Mouse (Mus musculus) right cerebral cortex, postnatal 25 days (tissue): ENCODE measurements around the gene Ldb2.

Source experiments
- DNase-seq: peaks from one replicate; pipeline ENCODE4 v3.0.0; 2022

Gene Ldb2

GRCm38 (mm10) chr5:44714508-44714907 is 85.0 kb downstream of the Ldb2 start:
- DNase-seq = no peak

GRCm38 (mm10) chr5:44713181-44713789 is 86.2 kb downstream of the Ldb2 start:
- no peak for DNase-seq

GRCm38 (mm10) chr5:44711211-44711610 is 88.3 kb downstream of the Ldb2 start:
- no peak for DNase-seq

GRCm38 (mm10) chr5:44710132-44710871 is 89.2 kb downstream of the Ldb2 start:
- DNase-seq = no peak

- no peak for DNase-seq
Measured at GRCm38 (mm10) chr5:44709276-44709675, 90.2 kb downstream of the Ldb2 start.

- no peak for DNase-seq
Measured at GRCm38 (mm10) chr5:44707946-44708345, 91.5 kb downstream of the Ldb2 start.

- no peak for DNase-seq
Measured at GRCm38 (mm10) chr5:44706997-44707698, 92.3 kb downstream of the Ldb2 start.

- DNase-seq = no peak
Measured at GRCm38 (mm10) chr5:44697993-44698392, 101.5 kb downstream of the Ldb2 start.

GRCm38 (mm10) chr5:44696548-44696947 is 102.9 kb downstream of the Ldb2 start:
- no peak for DNase-seq

- no peak for DNase-seq
Measured at GRCm38 (mm10) chr5:44693674-44694073, 105.8 kb downstream of the Ldb2 start.

- no peak for DNase-seq
Measured at GRCm38 (mm10) chr5:44686344-44686743, 113.1 kb downstream of the Ldb2 start.

- no peak for DNase-seq
Measured at GRCm38 (mm10) chr5:44681054-44681638, 118.3 kb downstream of the Ldb2 start.

GRCm38 (mm10) chr5:44677814-44678213 is 121.7 kb downstream of the Ldb2 start:
- no peak for DNase-seq

GRCm38 (mm10) chr5:44676145-44676754 is 123.2 kb downstream of the Ldb2 start:
- no peak for DNase-seq

- no peak for DNase-seq
Measured at GRCm38 (mm10) chr5:44670336-44670735, 129.1 kb downstream of the Ldb2 start.

- DNase-seq = no peak
Measured at GRCm38 (mm10) chr5:44667907-44668306, 131.6 kb downstream of the Ldb2 start.

GRCm38 (mm10) chr5:44667383-44667782 is 132.1 kb downstream of the Ldb2 start:
- DNase-seq = no peak

GRCm38 (mm10) chr5:44659651-44660050 is 139.8 kb downstream of the Ldb2 start:
- DNase-seq = no peak

GRCm38 (mm10) chr5:44656707-44657106 is 142.8 kb downstream of the Ldb2 start:
- DNase-seq = no peak

GRCm38 (mm10) chr5:44654403-44654802 is 145.1 kb downstream of the Ldb2 start:
- DNase-seq = no peak

GRCm38 (mm10) chr5:44646842-44647190 is 152.7 kb downstream of the Ldb2 start:
- DNase-seq = no peak

- DNase-seq = no peak
Measured at GRCm38 (mm10) chr5:44645952-44646841, 153.3 kb downstream of the Ldb2 start.
